Mouse (Mus musculus): ENCODE data around the gene Fubp1.

DNA sequence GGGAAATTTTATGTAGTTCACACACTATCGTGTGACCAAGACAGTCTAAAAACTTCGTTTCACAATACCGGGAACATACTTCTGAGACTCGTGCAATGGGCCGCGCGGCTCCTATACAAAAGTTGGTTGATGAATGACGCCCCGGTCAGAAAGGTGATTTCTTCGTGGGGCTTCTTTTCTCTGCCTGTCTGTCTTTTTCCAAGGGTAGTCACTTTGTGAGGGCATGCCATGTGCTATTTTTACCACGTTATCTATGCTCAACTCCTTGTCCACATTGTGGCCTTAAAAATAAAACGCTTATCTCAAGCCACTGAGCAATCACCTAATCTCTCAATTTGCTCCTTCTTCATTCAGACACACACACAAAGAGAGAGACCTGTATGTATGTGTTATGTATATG is 54.6 kb downstream of the Fubp1 start:
- TF ChIP-seq CTCF (IDR thresholded peaks at IDR 0.05; ENCODE audit: extremely low read depth, insufficient read length, insufficient replicate concordance, low read depth, low read length): no peak
- no peak for TF ChIP-seq POLR2A (IDR thresholded peaks at IDR 0.05; ENCODE audit: low read depth, low read length)
